Mouse (Mus musculus): ENCODE measurements around the gene Zfp599. TPM values are rescaled to one million over a fixed set of nuclear protein-coding genes. Genes with fewer than 3 reads are reported as not detected.
"Not testable (repeated sequence)": the region's sequence is repeated elsewhere in the genome, so short reads cannot be mapped to it uniquely, and the experiment has no call there.

Zfp599 gene
- total and polyA plus RNA-seq, 2 experiments from 2014 or later = 1.5 to 1.7 TPM

DNA sequence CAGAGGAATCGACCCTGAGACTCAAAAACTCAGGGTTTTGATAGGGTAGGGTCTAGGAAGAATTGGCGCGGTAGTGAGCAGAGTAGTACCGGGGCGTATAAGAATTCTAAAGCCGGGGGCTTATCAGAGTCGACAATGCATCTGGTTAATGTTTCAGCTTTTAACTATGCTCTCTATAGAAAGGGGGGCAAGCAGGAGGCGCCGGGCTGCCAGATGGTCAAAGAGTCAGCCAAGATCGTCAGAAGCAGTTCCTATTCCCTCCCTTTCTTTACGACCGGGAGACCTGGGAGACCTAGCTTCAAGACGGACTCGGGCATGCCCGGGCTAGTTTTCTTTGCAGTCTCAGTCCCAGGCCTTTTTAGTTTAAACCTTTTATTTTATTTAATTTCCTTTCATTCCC lies 32.8 kb downstream of the Zfp599 start:
- 44% methylated on average over 15 of the region's 15 CpGs for WGBS

DNA sequence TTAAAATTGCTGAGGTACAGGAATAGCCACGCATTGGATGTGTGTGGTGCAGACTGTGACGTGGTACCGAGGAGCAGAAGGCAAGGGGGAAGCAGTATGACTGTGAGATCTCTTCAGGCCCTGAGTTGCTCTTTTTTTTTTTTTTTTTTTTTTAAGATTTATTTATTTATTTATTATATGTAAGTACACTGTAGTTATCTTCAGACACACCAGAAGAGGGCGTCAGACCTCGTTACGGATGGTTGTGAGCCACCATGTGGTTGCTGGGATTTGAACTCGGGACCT lies 33.4 kb downstream of the Zfp599 start:
- DNase-seq (ENCODE audit: low spot score); H3K9me3 ChIP-seq (replicated peaks; ENCODE audit: control insufficient read depth, low read length); ATAC-seq (ENCODE audit: insufficient read depth, low read depth); H3K27me3 ChIP-seq (ENCODE audit: control insufficient read depth, insufficient read depth, low read length); H3K4me1 ChIP-seq (ENCODE audit: control insufficient read depth, insufficient read depth); H3K36me3 ChIP-seq (replicated peaks; ENCODE audit: control insufficient read depth, insufficient read depth, low read length): not testable (repeated sequence)
- peak overlapping the region; percentile 94 for H3K27ac ChIP-seq (ENCODE audit: low read depth)
- 49% methylated on average over 7 of the region's 7 CpGs for WGBS
- peak overlapping the region; percentile 68; the same call in 1 of the 2 replicates for H3K9ac ChIP-seq (replicated peaks; ENCODE audit: low read depth, low read length)
- H3K4me3 ChIP-seq (ENCODE audit: low read depth, low read length) = peak overlapping the region; percentile 79
- H3K4me2 ChIP-seq (ENCODE audit: low read depth, low read length) = peak overlapping the region; percentile 61

More for the DNA sequence above, 32.8 kb downstream of the Zfp599 start:
- Histone ChIP-seq H3K4me3 (ENCODE audit: low read depth, low read length) (no peak overlapping the region), H3K9ac (replicated peaks; ENCODE audit: low read depth, low read length) (no peak overlapping the region), H3K4me1 (ENCODE audit: control insufficient read depth, insufficient read depth) (peaks cover 6% of the 10 kb centered on the region; the same call in 1 of the 2 replicates), H3K36me3 (replicated peaks; ENCODE audit: control insufficient read depth, insufficient read depth, low read length) (no peaks in the 10 kb centered on the region; the same call in 1 of the 2 replicates), H3K4me2 (ENCODE audit: low read depth, low read length) (peak overlapping the region; percentile 61), H3K9me3 (replicated peaks; ENCODE audit: control insufficient read depth, low read length) (0 out of 2 replicates have a peak, but pooled peaks cover 4% of the 10 kb centered on the region), H3K27me3 (ENCODE audit: control insufficient read depth, insufficient read depth, low read length) (no peaks in the 10 kb centered on the region), H3K27ac (ENCODE audit: low read depth) (peak overlapping the region; percentile 94)
- peak; percentile 14 for ATAC-seq (ENCODE audit: insufficient read depth, low read depth)
- DNase-seq (ENCODE audit: low spot score) = peak; percentile 58
- TF ChIP-seq CTCF (IDR thresholded peaks at IDR 0.05; ENCODE audit: low read depth) (no peak), EP300 (IDR thresholded peaks at IDR 0.05; ENCODE audit: low read depth) (no peak)

DNA sequence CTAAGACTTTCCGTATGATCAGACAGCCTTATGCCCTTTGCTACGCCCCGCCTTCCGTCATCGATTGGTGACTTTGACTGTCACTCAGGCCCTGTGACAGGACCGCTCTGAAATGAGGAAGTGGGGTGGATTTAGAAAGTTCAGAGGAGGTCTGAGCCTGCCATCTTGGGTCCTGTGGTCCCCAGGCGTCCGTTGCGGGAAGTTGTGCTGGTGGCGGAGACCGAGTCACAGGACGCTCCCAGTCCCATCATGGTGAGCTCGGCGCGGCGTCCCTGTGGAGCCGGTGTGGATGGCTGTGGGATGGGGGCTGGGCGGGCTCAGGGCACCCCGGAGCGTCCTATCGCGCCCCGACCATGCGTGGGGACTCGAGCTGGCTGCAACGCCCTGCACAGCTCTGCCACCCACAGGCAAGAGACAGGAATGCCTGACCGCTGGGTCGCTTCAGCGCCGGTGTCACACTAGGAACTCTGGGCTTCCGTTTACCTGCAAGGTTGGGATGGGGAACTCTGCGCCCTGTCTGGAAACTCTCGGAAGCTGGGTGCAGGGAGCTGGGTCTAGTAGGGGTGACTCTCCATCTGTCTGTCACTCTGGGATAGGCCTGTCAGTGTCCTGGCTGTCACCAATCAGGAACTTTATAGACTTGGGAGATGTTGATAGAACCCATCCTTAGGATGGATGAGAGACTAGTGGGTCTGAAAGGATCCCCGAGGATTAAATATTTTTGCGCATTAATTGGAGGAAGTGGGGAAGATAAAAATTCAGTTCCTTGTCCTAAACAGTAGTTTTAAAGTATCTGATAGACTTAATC lies 33.9 kb downstream of the Zfp599 start, which contains the start of gene Zfp809:
Zfp809 (plus strand) TSS at position 134 of the 808 bp plus-strand sequence.
- peak within 1 kb of the TSS; percentile 68 for H3K9ac ChIP-seq (replicated peaks; ENCODE audit: low read depth, low read length)
- H3K4me3 ChIP-seq (ENCODE audit: low read depth, low read length) = peak within 1 kb of the TSS; percentile 79
- 0 out of 2 replicates have a peak, but pooled peaks cover 4% of the 10 kb centered on the region for H3K9me3 ChIP-seq (replicated peaks; ENCODE audit: control insufficient read depth, low read length)
- WGBS = under 1% methylated on average over 35 of the region's 35 CpGs
- peak within 1 kb of the TSS; percentile 61 for H3K4me2 ChIP-seq (ENCODE audit: low read depth, low read length)
- peak; percentile 68 for TF ChIP-seq CTCF (IDR thresholded peaks at IDR 0.05; ENCODE audit: low read depth)
- no peak for TF ChIP-seq EP300 (IDR thresholded peaks at IDR 0.05; ENCODE audit: low read depth)
- H3K4me1 ChIP-seq (ENCODE audit: control insufficient read depth, insufficient read depth) = no peaks in the 10 kb centered on the region
- peak within 1 kb of the TSS; percentile 94 for H3K27ac ChIP-seq (ENCODE audit: low read depth)
- DNase-seq (ENCODE audit: low spot score) (peak; percentile 98), ATAC-seq (ENCODE audit: insufficient read depth, low read depth) (peak; percentile 96)
- H3K36me3 ChIP-seq (replicated peaks; ENCODE audit: control insufficient read depth, insufficient read depth, low read length) = no peaks in the 10 kb centered on the region; the same call in 1 of the 2 replicates
- no peaks in the 10 kb centered on the region for H3K27me3 ChIP-seq (ENCODE audit: control insufficient read depth, insufficient read depth, low read length)

DNA sequence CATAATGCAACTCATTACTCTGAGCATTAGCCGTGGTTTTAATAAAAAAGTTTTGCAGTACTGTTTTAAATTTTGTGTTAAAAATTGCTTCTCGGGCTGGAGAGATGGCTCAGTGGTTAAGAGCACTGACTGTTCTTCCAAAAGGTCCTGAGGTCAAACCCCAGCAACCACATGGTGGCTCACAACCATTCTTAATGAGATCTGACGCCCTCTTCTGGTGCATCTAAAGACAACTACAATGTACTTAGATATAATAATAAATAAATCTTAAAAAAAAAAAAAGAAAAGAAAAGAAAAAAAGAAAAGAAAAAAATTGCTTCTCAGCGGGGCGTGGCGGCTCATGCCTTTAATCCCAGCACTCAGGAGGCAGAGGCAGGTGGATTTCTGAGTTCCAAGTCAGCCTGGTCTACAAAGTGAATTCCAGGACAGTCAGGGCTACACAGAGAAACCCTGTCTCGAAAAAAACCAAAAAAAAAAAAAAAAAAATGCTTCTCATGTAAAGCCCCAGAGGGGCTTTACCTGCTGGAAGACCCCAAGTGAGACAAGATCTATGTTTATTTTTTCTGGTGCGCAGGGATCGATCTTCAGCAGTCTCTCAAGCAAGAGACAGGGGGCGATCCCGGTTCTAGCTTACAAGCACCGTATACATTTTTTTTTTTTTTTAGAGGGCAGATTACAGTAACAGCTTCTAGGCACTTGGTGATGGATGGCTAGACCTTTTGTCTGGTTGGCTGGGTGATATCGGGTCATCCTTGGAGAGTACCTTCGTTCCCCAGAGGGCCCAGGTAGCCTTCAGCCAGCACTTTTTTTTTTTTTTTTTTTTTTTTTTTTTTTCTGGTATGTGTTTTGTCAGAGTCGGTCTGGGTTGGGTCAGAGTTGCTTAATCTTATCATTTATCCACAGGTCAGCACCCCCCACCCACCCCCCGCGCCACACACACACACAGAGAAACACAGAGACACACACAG lies 34.9 kb downstream of the Zfp599 start:
- Histone ChIP-seq H3K27me3 (ENCODE audit: control insufficient read depth, insufficient read depth, low read length) (no peaks in the 10 kb centered on the region), H3K4me1 (ENCODE audit: control insufficient read depth, insufficient read depth) (no peaks in the 10 kb centered on the region), H3K27ac (ENCODE audit: low read depth) (peak overlapping the region; percentile 94), H3K4me2 (ENCODE audit: low read depth, low read length) (peak overlapping the region; percentile 61), H3K9me3 (replicated peaks; ENCODE audit: control insufficient read depth, low read length) (0 out of 2 replicates have a peak, but pooled peaks cover 4% of the 10 kb centered on the region), H3K9ac (replicated peaks; ENCODE audit: low read depth, low read length) (peak overlapping the region; percentile 68; the same call in 1 of the 2 replicates), H3K4me3 (ENCODE audit: low read depth, low read length) (peak overlapping the region; percentile 79), H3K36me3 (replicated peaks; ENCODE audit: control insufficient read depth, insufficient read depth, low read length) (no peaks in the 10 kb centered on the region; the same call in 1 of the 2 replicates)
- DNase-seq (ENCODE audit: low spot score) = peak; percentile 48
- ATAC-seq (ENCODE audit: insufficient read depth, low read depth) = peak; percentile 12; the same call in 1 of the 2 replicates
- 27% methylated on average over 17 of the region's 17 CpGs for WGBS
- TF ChIP-seq CTCF (IDR thresholded peaks at IDR 0.05; ENCODE audit: low read depth) (no peak; the same call in 1 of the 2 replicates), EP300 (IDR thresholded peaks at IDR 0.05; ENCODE audit: low read depth) (no peak)

DNA sequence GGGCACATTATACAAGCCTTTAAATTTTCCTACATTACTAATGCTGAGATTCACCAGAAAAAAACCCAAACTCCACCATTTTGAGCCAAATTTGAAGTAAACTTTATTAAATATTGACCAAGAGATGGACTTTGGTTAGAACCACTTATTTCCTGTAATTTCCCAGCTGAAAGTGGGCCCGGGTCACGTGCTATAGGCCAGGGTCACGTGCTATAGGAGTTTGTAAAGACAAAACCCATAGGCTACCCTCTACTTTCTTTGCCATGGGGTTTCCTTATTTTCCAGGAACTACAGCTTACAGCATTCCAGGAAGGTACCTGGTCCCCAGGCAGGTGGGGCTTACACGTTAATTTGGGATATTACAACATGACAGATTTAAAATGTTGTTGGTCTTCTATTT lies 35.6 kb downstream of the Zfp599 start:
- no peak overlapping the region for H3K27ac ChIP-seq (ENCODE audit: low read depth)
- no peak overlapping the region for H3K9ac ChIP-seq (replicated peaks; ENCODE audit: low read depth, low read length)
- no peak overlapping the region for H3K4me3 ChIP-seq (ENCODE audit: low read depth, low read length)
- 93% methylated on average over 4 of the region's 4 CpGs for WGBS
- no peak overlapping the region for H3K4me2 ChIP-seq (ENCODE audit: low read depth, low read length)
- H3K9me3 ChIP-seq (replicated peaks; ENCODE audit: control insufficient read depth, low read length) = 0 out of 2 replicates have a peak, but pooled peaks cover 4% of the 10 kb centered on the region
- ATAC-seq (ENCODE audit: insufficient read depth, low read depth) = no peak
- DNase-seq (ENCODE audit: low spot score) = no peak
- H3K36me3 ChIP-seq (replicated peaks; ENCODE audit: control insufficient read depth, insufficient read depth, low read length) = no peaks in the 10 kb centered on the region; the same call in 1 of the 2 replicates
- H3K4me1 ChIP-seq (ENCODE audit: control insufficient read depth, insufficient read depth) = no peaks in the 10 kb centered on the region
- TF ChIP-seq CTCF (IDR thresholded peaks at IDR 0.05; ENCODE audit: low read depth) = no peak
- TF ChIP-seq EP300 (IDR thresholded peaks at IDR 0.05; ENCODE audit: low read depth) = no peak
- H3K27me3 ChIP-seq (ENCODE audit: control insufficient read depth, insufficient read depth, low read length) = no peaks in the 10 kb centered on the region
